In genomic region chr5:132229644-132230357, GRCm38 (mm10) we compare ENCODE assay signal across 9 mouse cellular contexts.
DNase-seq lines count a peak whose midpoint lies in the region; ATAC-seq lines count a peak whose summit lies in the region.
"Had no signal": no experiment of that assay in that cellular context is flagged by ENCODE, and none has a peak within 500 bp of the region (broad histone marks: within the 10 kb centered on the region; RNA-seq: fewer than 3 reads in every experiment).

No protein-coding gene starts in this region.

- peak overlapping the region; percentile 28 for H3K4me2 ChIP-seq in hindbrain, embryonic 16.5 days (ENCODE audit: low read length)

- H3K36me3 ChIP-seq in hindbrain, embryonic 16.5 days (ENCODE audit: control insufficient read depth, insufficient read depth, low read length): no peaks in the 10 kb centered on the region
- H3K36me3 ChIP-seq: G1E had no signal

- H3K9me3 ChIP-seq in hindbrain, embryonic 16.5 days (ENCODE audit: control insufficient read depth, low read length): no peaks in the 10 kb centered on the region
- H3K9me3 ChIP-seq: G1E had no signal

- H3K27me3 ChIP-seq in hindbrain, embryonic 16.5 days (replicated peaks; ENCODE audit: control insufficient read depth, insufficient read depth, low read length): no peaks in the 10 kb centered on the region

- peaks cover 26% of the 10 kb centered on the region for H3K4me1 ChIP-seq in hindbrain, embryonic 16.5 days (ENCODE audit: control insufficient read depth, insufficient read depth, low read depth, low read length)

- 11% methylated on average over 8 of the region's 8 CpGs for WGBS in hindbrain, embryonic 16.5 days

- DNase-seq in adrenal gland, adult 2 months: peak; percentile 45
- DNase-seq in gastrocnemius, postnatal 10 days: peak; percentile 34
- peak; percentile 70 for DNase-seq in left cerebral cortex, adult 11 months (ENCODE audit: low spot score)
- peak; percentile 65 for DNase-seq in right cerebral cortex, postnatal 4 days

- no peak overlapping the region; the same call in 1 of the 2 replicates for H3K9ac ChIP-seq in hindbrain, embryonic 16.5 days (ENCODE audit: low read depth, low read length)

- peak overlapping the region; percentile 54 for H3K27ac ChIP-seq in hindbrain, embryonic 16.5 days (ENCODE audit: low read depth, low read length)

- no peak overlapping the region for H3K4me3 ChIP-seq in hindbrain, embryonic 16.5 days (ENCODE audit: low read length)

- ATAC-seq in common myeloid progenitor, adult 5-6 weeks (replicated peaks; ENCODE audit: low read depth, poor library complexity, severe bottlenecking): peak; percentile 51; the same call in 1 of the 2 replicates
- peak; percentile 94 for ATAC-seq in hindbrain, embryonic 16.5 days
- peak; percentile 51; the same call in 1 of the 2 replicates for ATAC-seq in megakaryocyte-erythroid progenitor cell, adult 5-6 weeks (replicated peaks; ENCODE audit: low FRiP score, low TSS enrichment, poor library complexity, severe bottlenecking)
- ATAC-seq in erythroid progenitor cell, adult 5-6 weeks (replicated peaks; ENCODE audit: low FRiP score, poor library complexity, severe bottlenecking): no peak
